Mouse (Mus musculus): ENCODE measurements at regions not wholly inside any gene's neighbourhood (a gene's known extent, or its start where the extent isn't known, plus 50 kb on each side); places are given as distances from the start of the nearest gene placed in this dataset.
"Not testable (repeated sequence)": the region's sequence is repeated elsewhere in the genome, so short reads cannot be mapped to it uniquely, and the experiment has no call there.

GRCm38 (mm10) chr12:20196386-20196785, 242.1 kb downstream of the Gm21863 start:
- DNase-seq = not testable (repeated sequence)

GRCm38 (mm10) chr12:20196905-20197304, 242.6 kb downstream of the Gm21863 start:
- not testable (repeated sequence) for DNase-seq

GRCm38 (mm10) chr12:20223921-20224320, 269.6 kb downstream of the Gm21863 start:
- not testable (repeated sequence) for DNase-seq

- DNase-seq = not testable (repeated sequence)
Measured at GRCm38 (mm10) chr12:20226831-20227230, 272.5 kb downstream of the Gm21863 start.

DNA sequence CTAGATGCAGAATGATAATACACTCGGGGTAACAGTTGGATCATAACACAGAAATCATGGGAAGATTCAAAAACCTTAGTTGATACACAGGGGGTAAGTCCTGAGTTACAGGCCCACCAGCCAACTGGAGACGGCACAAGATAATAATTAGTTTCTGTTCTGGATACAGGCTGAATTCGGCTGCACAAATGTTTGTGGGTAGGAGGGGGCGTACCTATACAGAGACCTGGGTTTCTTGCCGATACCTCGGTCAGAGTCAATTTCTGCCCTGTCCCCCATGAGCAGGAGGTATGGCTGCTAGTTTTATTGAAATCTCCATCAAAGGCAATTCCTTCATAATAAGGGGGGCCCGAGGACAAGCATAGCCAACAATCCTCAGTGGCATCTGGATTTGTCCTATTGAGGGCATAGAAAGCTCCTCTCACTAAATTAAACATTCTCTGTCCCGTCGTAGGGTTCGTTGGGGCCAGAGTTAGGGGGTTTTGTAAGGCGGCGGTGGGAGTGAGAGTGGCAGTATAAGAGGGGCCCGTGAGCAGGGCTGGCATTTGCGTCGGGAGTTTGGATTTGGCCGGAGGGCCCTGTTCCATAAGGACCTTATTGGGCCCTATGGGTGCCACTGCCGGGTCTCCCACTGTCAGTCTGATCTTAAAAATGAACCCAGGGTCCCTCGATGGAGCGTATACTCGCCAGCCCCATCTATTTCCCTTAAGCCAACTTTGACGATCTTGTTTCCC, 273.3 kb downstream of the Gm21863 start:
- not testable (repeated sequence) for DNase-seq

GRCm38 (mm10) chr12:20228321-20228999, 274.2 kb downstream of the Gm21863 start:
- not testable (repeated sequence) for DNase-seq

DNA sequence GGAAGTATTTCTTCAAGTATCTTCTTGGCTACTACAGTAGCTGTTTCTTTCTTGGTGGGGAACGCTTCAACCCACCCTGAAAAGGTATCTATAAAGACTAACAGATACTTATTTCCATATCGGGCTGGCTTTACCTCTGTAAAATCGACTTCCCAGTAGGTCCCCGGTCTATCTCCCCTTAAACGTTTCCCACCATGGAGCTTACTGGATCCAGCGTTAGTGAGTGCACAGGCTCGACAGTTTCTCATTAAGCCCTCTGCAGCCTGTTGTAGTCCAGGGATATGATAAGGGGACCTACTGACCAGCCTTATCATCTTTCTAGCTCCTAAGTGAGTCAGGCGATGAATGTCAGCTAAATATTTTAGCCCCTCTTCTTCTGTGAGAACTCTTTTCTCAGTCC, 275.1 kb downstream of the Gm21863 start:
- DNase-seq = not testable (repeated sequence)

DNA sequence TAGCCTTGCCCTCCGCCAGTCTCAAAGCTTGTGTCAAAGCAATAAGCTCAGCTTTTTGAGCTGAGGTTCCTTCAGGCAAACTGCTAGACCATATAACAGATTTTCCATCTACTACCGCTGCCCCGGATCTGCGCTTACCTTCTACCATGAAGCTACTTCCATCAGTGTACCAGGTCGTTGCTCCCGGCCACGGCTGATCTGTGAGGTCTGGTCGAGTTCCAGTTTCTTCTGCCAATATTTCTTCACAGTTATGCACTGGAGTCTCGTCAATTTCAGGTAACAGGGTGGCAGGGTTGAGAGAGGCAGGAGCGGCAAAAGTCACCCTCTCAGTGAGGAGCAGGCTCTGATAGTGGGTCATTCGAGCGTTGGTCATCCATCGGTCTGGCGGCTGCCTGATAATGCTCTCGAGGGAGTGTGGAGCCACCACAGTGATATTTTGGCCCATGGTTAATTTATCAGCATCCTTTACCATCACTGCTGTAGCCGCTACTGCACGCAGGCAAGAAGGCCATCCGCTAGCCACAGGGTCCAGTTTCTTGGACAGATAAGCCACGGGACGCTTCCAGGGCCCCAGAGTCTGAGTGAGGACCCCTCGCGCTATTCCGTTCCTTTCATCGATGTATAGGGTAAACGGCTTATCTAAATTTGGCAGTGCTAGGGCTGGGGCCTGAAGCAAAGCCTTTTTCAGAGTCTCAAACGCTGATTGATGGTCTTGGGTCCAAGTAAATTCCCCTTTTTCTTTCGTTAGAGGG, 276.0 kb downstream of the Gm21863 start:
- DNase-seq = no peak

- no peak for DNase-seq
Measured at GRCm38 (mm10) chr12:20230893-20231235, 276.6 kb downstream of the Gm21863 start.

DNA sequence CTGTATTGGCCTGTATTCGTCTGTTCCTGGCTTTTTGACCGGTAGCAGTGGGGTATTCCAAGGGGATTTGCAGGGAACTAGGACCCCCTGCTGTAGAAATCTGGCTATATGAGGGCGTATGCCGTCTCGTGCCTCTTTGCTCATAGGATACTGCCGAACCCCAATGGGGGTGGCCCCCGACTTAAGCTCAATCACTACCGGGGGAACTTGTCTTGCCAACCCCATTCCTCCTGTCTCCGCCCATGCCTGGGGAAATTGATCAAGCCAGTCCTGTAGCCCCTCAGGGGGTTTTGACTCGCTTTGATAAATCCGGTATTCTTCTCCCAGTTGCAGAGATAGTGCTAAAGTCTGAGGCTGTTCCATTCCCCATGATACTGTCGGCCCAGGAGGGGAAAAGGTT, 277.2 kb downstream of the Gm21863 start:
- peak; percentile 3 to 5 for DNase-seq

DNA sequence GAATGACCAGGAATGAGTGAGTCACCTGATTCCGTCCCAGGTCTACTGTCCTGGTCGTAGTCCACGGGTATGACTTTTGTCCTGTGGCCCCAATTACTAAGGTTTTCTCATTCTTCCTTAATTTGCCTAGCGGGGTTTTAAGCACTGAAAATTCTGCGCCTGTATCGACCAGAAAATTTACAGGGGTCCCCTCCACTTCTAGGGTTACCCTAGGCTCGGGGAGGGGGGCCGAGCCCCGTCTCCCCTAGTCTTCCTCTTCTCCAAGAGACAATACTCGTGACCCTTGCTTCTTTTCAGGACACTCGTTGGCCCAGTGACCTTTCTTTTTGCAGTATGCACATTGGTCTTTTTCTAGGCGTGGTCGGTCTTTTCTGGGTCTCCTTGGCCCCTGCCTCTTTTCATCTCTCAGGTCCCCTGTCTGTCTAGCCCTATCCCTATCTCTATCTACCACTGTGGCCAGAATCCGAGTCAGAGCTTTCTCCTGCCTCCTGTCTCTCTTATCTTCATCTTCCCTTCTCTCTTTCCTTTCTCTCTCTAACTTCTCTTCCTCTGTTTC, 277.8 kb downstream of the Gm21863 start:
- peak in 1 of 2 experiments; percentile 1 for DNase-seq

DNA sequence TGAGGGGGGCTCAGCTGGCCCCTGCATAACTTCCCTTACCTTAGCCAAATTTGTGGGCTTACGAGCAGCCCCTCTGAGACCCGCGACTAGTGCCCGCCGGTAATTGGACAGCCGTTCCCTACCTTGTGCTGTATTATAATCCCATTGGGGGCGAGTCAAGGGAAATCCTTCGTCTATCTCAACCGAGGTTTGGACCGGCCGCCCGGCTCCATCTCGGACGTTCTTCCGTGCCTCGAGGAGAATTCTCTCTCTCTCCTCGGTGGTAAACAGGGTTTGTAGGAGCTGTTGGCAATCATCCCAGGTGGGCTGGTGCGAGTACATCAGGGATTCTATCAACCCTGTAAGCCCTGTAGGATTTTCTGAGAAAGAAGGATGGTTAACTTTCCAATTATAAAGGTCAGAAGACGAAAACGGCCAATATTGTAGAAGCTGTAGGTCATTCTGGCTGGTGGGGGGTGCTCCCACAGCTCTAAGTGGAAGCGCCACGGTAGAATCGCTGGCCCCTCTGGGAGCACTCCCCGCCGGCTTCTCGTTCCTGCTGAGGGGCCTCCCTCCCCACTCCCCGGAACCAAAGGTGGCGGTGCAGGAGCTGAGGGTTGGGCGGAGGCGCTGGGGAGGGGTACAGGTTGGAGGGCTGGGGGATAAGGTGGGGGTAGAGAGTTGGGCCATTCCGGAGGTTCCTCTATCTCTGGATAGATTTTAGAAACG, 278.6 kb downstream of the Gm21863 start:
- peak in 1 of 2 experiments; percentile 2 for DNase-seq

GRCm38 (mm10) chr12:20233454-20233831, 279.1 kb downstream of the Gm21863 start:
- no peak for DNase-seq

DNA sequence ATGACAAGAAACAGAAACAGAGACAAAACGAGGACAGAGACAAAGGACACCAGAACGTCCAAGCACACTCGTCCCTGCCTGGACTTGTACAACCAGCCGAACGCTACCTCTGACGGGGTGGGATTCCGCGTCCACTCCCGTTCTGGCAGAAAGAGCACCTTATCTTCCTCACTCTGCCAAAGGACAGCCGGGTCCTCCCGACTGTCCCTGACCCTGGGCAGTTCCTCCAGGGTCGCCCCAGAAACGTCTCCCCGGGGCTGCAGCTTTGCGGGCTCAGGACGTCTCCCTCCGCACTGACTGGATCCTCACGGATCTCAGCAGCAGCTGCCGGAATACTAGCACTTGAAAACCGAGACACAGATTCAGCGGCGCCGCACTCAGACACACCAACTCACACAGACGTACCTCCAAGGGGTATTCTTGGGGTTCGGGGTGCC, 279.6 kb downstream of the Gm21863 start:
- DNase-seq = no peak

All from B cell, adult 2 months (primary cell).